Mouse (Mus musculus): ENCODE measurements around the gene Fbxl17.

DNA sequence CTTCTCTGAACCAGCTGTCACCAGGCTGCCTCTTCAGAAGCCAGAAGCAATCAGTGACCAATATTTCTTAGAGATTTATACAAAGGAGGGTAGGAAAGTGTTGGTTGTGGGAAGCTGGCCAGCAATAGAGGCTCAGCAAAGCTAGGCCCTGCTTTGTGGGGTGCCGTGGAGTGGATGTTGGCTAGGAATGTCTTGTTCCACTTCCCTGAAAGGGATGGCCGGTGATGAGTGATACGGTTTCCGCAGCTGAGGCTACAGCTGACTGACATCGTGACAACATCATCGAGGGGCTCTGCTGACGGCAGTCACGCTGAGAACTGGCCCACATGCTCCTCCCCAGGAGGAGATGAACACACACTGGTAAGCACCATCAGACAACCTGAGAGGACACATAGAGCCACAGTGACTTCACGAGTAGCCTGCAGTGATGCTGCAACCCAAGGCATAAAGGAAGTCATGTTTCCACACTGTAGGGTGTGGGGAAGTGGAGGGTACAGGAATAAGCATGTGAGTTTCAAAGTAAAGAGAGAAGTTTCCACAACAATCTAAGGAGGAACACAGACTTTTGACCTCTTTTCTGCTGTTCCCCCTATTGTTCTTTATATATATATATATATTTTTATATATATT, 456.7 kb downstream of the Fbxl17 start:
- no peak for TF ChIP-seq TAL1 (conservative IDR thresholded peaks at IDR 0.05; ENCODE audit: low read depth, low read length)
- no peak for TF ChIP-seq CTCF (IDR thresholded peaks at IDR 0.05; ENCODE audit: low read depth, low read length)
- TF ChIP-seq POLR2AphosphoS5 (IDR thresholded peaks at IDR 0.05; ENCODE audit: insufficient replicate concordance, low read depth, low read length): no peak
- TF ChIP-seq GATA2 (IDR thresholded peaks at IDR 0.05; ENCODE audit: borderline replicate concordance, low read depth, low read length): no peak
- no peak for TF ChIP-seq GATA1 (IDR thresholded peaks at IDR 0.05; ENCODE audit: borderline replicate concordance, low read length)
